Mouse (Mus musculus) limb, embryonic 11.5 days (tissue): ENCODE data around the gene Prkcb. TPM values are rescaled to one million over a fixed set of nuclear protein-coding genes. Genes with fewer than 3 reads are reported as not detected.

Experiments used
- ATAC-seq: fragments of 200-750 bp; cut with Nextera tagmentation; 2 replicates; pipeline ENCODE4 v1.8.0; 2017; ENCODE audit warnings: low read depth; ENCODE audit not compliant: insufficient number of reproducible peaks, low FRiP score, low TSS enrichment
- DNase-seq: peaks from one replicate; pipeline ENCODE4 v3.0.0-alpha.2; 2015; ENCODE audit warnings: low spot score
- H3K27ac ChIP-seq: fragments of 300-500 bp; sonication (generic); replicated peaks from 2 replicates; pipeline ENCODE4 v1.5.1; 2014; ENCODE audit warnings: low read depth, mild to moderate bottlenecking, low read length
- H3K27me3 ChIP-seq: fragments of 300-500 bp; sonication (generic); 2 replicates; pipeline ENCODE4 v1.6.1; 2014; ENCODE audit warnings: mild to moderate bottlenecking, low read length, mixed read lengths; ENCODE audit not compliant: control insufficient read depth, insufficient read depth
- H3K36me3 ChIP-seq: fragments of 300-500 bp; sonication (generic); 2 replicates; pipeline ENCODE4 v1.6.1; 2014; ENCODE audit warnings: mild to moderate bottlenecking, low read length, moderate library complexity, mixed read lengths; ENCODE audit not compliant: control insufficient read depth, insufficient read depth
- H3K4me1 ChIP-seq: fragments of 300-500 bp; sonication (generic); 2 replicates; pipeline ENCODE4 v1.6.1; 2014; ENCODE audit warnings: low read length, mixed read lengths; ENCODE audit not compliant: control insufficient read depth, insufficient read depth
- H3K4me2 ChIP-seq: fragments of 300-500 bp; sonication (generic); 2 replicates; pipeline ENCODE4 v1.6.1; 2014; ENCODE audit warnings: low read depth, mild to moderate bottlenecking, moderate library complexity; ENCODE audit not compliant: severe bottlenecking
- H3K4me3 ChIP-seq: fragments of 300-500 bp; sonication (generic); 2 replicates; pipeline ENCODE4 v1.5.1; 2014; ENCODE audit warnings: low read depth, low read length
- H3K9ac ChIP-seq: fragments of 300-500 bp; sonication (generic); 2 replicates; pipeline ENCODE4 v1.6.1; 2014; ENCODE audit warnings: mild to moderate bottlenecking, low read length
- H3K9me3 ChIP-seq: fragments of 300-500 bp; sonication (generic); 2 replicates; pipeline ENCODE4 v1.6.1; 2016; ENCODE audit warnings: low read length; ENCODE audit not compliant: control insufficient read depth
- WGBS: fragments of 180-500 bp; shearing (Covaris S2); extraction: QIAGEN DNeasy Blood & Tissue Kit; methylation state at CpG from one replicate; pipeline ENCODE4 v1.1.7; 2014; 5-methylcytosine and 5-hydroxymethylcytosine counted together
- polyA plus RNA-seq: library from polyadenylated mRNA; unstranded; fragments of >200 nt; fragmentation: Nextera tagmentation; extraction: Ambion mirVana; gene quantifications from 2 replicates; pipeline ENCODE4 v1.2.1, GENCODE M21; 2014

The Prkcb gene
- polyA plus RNA-seq, 1 experiment from 2014 or later = 4.4 TPM

DNA sequence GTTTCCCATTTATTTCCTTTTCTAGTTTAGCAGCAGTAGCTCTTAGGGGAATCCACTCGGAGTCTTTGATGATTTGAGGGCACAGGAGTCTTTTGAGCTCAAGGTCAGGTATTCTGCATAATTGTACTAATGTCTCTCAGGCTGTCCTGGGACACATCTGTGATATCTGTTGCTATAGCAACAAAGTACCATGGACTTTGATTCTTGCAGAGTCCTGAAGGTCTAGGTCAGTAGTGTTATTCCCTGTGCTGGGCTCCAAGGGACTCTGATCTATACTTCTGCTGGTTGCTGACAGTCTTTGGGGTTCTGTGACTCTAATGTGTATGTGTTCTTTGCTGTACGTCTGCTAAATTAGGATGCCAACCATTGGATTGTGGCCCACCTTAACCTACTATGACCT, 171.5 kb downstream of the Prkcb start:
- Histone ChIP-seq H3K4me2 (no peak overlapping the region), H3K9ac (no peak overlapping the region), H3K27me3 (no peaks in the 10 kb centered on the region), H3K4me1 (no peaks in the 10 kb centered on the region), H3K4me3 (no peak overlapping the region), H3K27ac (no peak overlapping the region), H3K9me3 (no peaks in the 10 kb centered on the region), H3K36me3 (no peaks in the 10 kb centered on the region)
- no peak for DNase-seq
- no peak for ATAC-seq
- WGBS = 59% methylated on average over 2 of the region's 2 CpGs

- Histone ChIP-seq H3K4me3 (no peak overlapping the region), H3K4me1 (no peaks in the 10 kb centered on the region), H3K4me2 (no peak overlapping the region), H3K27ac (no peak overlapping the region), H3K9ac (no peak overlapping the region), H3K27me3 (no peaks in the 10 kb centered on the region), H3K9me3 (no peaks in the 10 kb centered on the region), H3K36me3 (no peaks in the 10 kb centered on the region)
- WGBS = 56% methylated on average over 8 of the region's 8 CpGs
- ATAC-seq = no peak
- DNase-seq = peak; percentile 54
Observed at GRCm38 (mm10) chr7:122465823-122466549, 177.4 kb downstream of the Prkcb start.

DNA sequence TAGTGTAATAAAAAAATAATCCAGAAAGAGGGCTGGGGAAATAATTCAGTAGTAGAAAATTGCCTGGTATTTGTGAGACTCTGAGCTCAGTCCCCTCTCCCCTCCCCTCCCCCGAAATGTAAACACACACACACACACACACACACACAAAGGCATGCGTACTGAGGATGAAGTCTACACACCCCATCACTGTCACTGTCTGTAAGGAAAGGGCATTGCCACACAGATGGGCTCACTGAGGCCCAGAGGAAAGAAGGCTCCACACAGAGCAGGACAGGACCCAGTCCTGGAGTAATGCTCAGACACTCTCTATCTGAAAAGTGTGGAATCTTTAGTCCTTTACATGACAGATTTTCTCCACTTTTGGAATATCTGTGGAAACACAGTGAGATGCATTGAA, 178.2 kb downstream of the Prkcb start:
- H3K27me3 ChIP-seq = no peaks in the 10 kb centered on the region
- no peak overlapping the region for H3K4me3 ChIP-seq
- no peak for DNase-seq
- H3K4me2 ChIP-seq = no peak overlapping the region
- no peak overlapping the region for H3K9ac ChIP-seq
- no peak overlapping the region for H3K27ac ChIP-seq
- 88% methylated on average over 2 of the region's 2 CpGs for WGBS
- H3K9me3 ChIP-seq = no peaks in the 10 kb centered on the region
- H3K4me1 ChIP-seq = no peaks in the 10 kb centered on the region
- ATAC-seq = no peak
- no peaks in the 10 kb centered on the region for H3K36me3 ChIP-seq

DNA sequence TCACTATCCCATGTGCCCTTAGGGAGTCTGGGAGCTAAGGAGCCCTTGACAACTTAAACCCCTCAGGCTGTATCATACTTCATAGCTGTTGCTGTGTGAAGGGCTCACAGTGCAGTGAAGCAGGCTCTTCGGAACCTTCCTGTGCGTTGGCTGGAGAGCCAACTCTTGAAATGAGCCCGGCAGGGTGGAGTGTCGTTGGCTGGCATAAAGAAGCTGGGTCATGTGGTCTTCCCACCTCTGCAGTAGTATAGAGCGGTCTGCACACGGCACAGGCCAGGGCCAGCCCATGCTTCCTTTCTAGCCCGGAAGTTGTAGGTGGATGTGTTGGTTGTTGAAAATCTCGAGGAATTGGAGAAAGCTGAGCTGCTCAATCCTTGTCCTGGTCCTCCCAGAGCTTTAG, 179.3 kb downstream of the Prkcb start:
- no peak overlapping the region for H3K4me2 ChIP-seq
- ATAC-seq (no peak), DNase-seq (no peak)
- 84% methylated on average over 8 of the region's 8 CpGs for WGBS
- no peaks in the 10 kb centered on the region for H3K4me1 ChIP-seq
- no peaks in the 10 kb centered on the region for H3K27me3 ChIP-seq
- H3K9ac ChIP-seq = no peak overlapping the region
- H3K36me3 ChIP-seq = no peaks in the 10 kb centered on the region
- no peaks in the 10 kb centered on the region for H3K9me3 ChIP-seq
- H3K27ac ChIP-seq = no peak overlapping the region
- H3K4me3 ChIP-seq = no peak overlapping the region

- peak; percentile 84 for DNase-seq
- 60% methylated on average over 18 of the region's 18 CpGs for WGBS
- H3K9ac ChIP-seq = no peak overlapping the region
- H3K4me2 ChIP-seq = no peak overlapping the region
- H3K4me3 ChIP-seq = no peak overlapping the region
- H3K9me3 ChIP-seq = no peaks in the 10 kb centered on the region; the same call in 1 of the 2 replicates
- no peak overlapping the region for H3K27ac ChIP-seq
- ATAC-seq = no peak
- no peaks in the 10 kb centered on the region for H3K27me3 ChIP-seq
- no peaks in the 10 kb centered on the region for H3K36me3 ChIP-seq
- no peaks in the 10 kb centered on the region for H3K4me1 ChIP-seq
Observed at GRCm38 (mm10) chr7:122470370-122471280, 182.1 kb downstream of the Prkcb start.

DNA sequence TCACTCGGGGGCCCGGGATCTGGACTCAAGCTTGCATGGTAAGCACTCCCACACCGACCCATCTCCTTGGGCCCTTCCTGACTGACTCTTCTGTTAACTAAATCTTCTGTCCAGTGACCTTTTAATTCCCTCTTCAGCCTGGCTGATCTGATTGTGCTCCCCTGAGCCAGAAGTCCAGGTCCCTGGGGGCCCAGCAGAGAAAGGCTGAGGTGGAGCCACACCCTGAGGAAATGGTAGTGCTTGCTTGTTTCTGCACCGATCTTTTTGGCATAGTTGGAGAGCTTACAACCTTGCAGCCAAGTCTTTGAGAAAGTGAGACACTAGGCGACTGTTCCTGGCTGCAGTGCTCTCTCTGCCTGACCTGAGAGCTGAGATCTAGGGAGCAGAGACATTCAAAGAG, 183.7 kb downstream of the Prkcb start:
- Histone ChIP-seq H3K9me3 (no peaks in the 10 kb centered on the region; the same call in 1 of the 2 replicates), H3K4me3 (no peak overlapping the region), H3K27ac (no peak overlapping the region), H3K4me2 (no peak overlapping the region), H3K27me3 (no peaks in the 10 kb centered on the region), H3K9ac (no peak overlapping the region), H3K36me3 (no peaks in the 10 kb centered on the region), H3K4me1 (no peaks in the 10 kb centered on the region)
- DNase-seq = no peak
- ATAC-seq = no peak
- 82% methylated on average over 5 of the region's 5 CpGs for WGBS

DNA sequence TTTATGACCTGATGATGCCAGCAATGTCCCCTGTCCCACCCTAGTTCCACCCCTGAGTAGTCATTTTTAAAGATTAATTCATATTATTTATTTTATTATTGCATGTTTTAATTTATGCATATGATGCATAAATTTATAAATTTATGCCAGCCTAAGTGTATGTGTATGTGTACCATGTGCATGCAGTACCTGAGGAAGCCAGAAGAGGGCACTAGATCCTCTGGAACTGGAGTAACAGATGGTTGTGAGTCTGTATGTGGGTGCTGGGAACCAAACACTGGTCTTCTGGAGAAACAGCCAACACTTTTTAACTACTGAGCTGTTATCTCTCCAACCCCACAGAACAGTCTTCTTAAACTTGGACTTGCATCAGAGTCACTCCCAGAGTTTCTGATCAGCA, 186.5 kb downstream of the Prkcb start:
- no peaks in the 10 kb centered on the region for H3K36me3 ChIP-seq
- DNase-seq = no peak
- no peak overlapping the region for H3K27ac ChIP-seq
- no peaks in the 10 kb centered on the region; the same call in 1 of the 2 replicates for H3K9me3 ChIP-seq
- H3K4me2 ChIP-seq = no peak overlapping the region
- H3K27me3 ChIP-seq = peaks cover 3% of the 10 kb centered on the region; the same call in 1 of the 2 replicates
- ATAC-seq = no peak
- no peak overlapping the region for H3K9ac ChIP-seq
- no peak overlapping the region for H3K4me3 ChIP-seq
- no peaks in the 10 kb centered on the region for H3K4me1 ChIP-seq

DNA sequence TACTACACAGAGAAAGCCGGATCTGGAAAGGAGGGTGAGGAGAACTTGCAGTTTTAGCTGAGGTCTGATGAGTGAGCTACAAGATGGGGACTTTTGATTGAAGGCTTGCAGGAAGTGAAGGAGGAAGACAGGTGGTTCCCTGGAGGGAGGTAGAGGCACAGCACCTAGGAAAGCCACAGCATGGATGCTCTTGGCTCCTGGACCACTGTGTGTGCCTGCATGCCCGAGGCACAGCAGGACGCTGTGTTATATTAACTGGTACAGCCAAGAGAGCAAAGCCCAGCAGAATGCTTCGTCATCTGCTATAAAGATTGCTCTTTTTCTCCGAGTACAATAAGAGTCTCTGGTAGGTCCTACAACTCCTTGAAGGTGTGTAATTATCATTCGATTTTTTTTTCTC, 188.1 kb downstream of the Prkcb start:
- Histone ChIP-seq H3K9ac (no peak overlapping the region), H3K4me1 (no peaks in the 10 kb centered on the region), H3K4me2 (no peak overlapping the region), H3K4me3 (no peak overlapping the region), H3K27me3 (peaks cover 3% of the 10 kb centered on the region; the same call in 1 of the 2 replicates), H3K9me3 (no peaks in the 10 kb centered on the region; the same call in 1 of the 2 replicates), H3K27ac (no peak overlapping the region), H3K36me3 (no peaks in the 10 kb centered on the region)
- no peak for ATAC-seq
- no peak for DNase-seq
- 83% methylated on average over 6 of the region's 6 CpGs for WGBS
